Mouse (Mus musculus) embryonic facial prominence, embryonic 13.5 days (tissue): ENCODE data around the gene Usf3. TPM values are rescaled to one million over a fixed set of nuclear protein-coding genes. Genes with fewer than 3 reads are reported as not detected.

Experiments
- ATAC-seq: fragments of 200-750 bp; cut with Nextera tagmentation; 2 replicates; pipeline ENCODE4 v1.8.0; 2017; ENCODE audit warnings: low read depth; ENCODE audit not compliant: insufficient number of reproducible peaks, insufficient read depth, low FRiP score, low TSS enrichment
- H3K27ac ChIP-seq: fragments of 300-500 bp; sonication (generic); 2 replicates; pipeline ENCODE4 v1.5.1; 2015; ENCODE audit warnings: moderate library complexity, mild to moderate bottlenecking, inconsistent platforms
- H3K27me3 ChIP-seq: fragments of 300-500 bp; sonication (generic); 2 replicates; pipeline ENCODE4 v1.6.1; 2015; ENCODE audit warnings: mild to moderate bottlenecking, inconsistent platforms
- H3K36me3 ChIP-seq: fragments of 300-500 bp; sonication (generic); 2 replicates; pipeline ENCODE4 v1.6.1; 2015; ENCODE audit warnings: mild to moderate bottlenecking, inconsistent platforms
- H3K4me1 ChIP-seq: fragments of 300-500 bp; sonication (generic); 2 replicates; pipeline ENCODE4 v1.6.1; 2015; ENCODE audit warnings: inconsistent platforms
- H3K4me2 ChIP-seq: fragments of 300-500 bp; sonication (generic); 2 replicates; pipeline ENCODE4 v1.6.1; 2015; ENCODE audit warnings: moderate library complexity, mild to moderate bottlenecking, inconsistent platforms
- H3K4me3 ChIP-seq: fragments of 300-500 bp; sonication (generic); 2 replicates; pipeline ENCODE4 v1.5.1; 2015; ENCODE audit warnings: mild to moderate bottlenecking, inconsistent platforms
- H3K9ac ChIP-seq: fragments of 300-500 bp; sonication (generic); 2 replicates; pipeline ENCODE4 v1.6.1; 2015; ENCODE audit warnings: mild to moderate bottlenecking, inconsistent platforms
- H3K9me3 ChIP-seq: fragments of 300-500 bp; sonication (generic); 2 replicates; pipeline ENCODE4 v1.6.1; 2016; ENCODE audit warnings: inconsistent platforms
- WGBS: fragments of 180-500 bp; shearing (Covaris S2); methylation state at CpG from one replicate; pipeline ENCODE4 v1.1.7; 2015; ENCODE audit warnings: mixed read lengths; 5-methylcytosine and 5-hydroxymethylcytosine counted together
- polyA plus RNA-seq: library from polyadenylated mRNA; unstranded; fragments of >200 nt; fragmentation: Nextera tagmentation; extraction: Ambion mirVana; gene quantifications from 2 replicates; pipeline ENCODE4 v1.2.1, GENCODE M21; 2015

Usf3 gene
- polyA plus RNA-seq, 1 experiment from 2014 or later, result 2.6 TPM

GRCm38 (mm10) chr16:44210156-44211053 is 37.4 kb downstream of the Usf3 start:
- Histone ChIP-seq H3K4me2 (no peak overlapping the region), H3K9me3 (no peaks in the 10 kb centered on the region), H3K9ac (no peak overlapping the region), H3K27ac (no peak overlapping the region), H3K4me3 (no peak overlapping the region), H3K36me3 (peaks cover 80% of the 10 kb centered on the region), H3K27me3 (no peaks in the 10 kb centered on the region), H3K4me1 (no peaks in the 10 kb centered on the region)
- no peak for ATAC-seq
- 75% methylated on average over 10 of the region's 10 CpGs for WGBS

GRCm38 (mm10) chr16:44211054-44211414 is 38.0 kb downstream of the Usf3 start:
- H3K27ac ChIP-seq, result no peak overlapping the region
- no peak overlapping the region for H3K9ac ChIP-seq
- 92% methylated on average over 1 of the region's 1 CpGs for WGBS
- H3K4me1 ChIP-seq, result no peaks in the 10 kb centered on the region
- no peak overlapping the region for H3K4me3 ChIP-seq
- no peak for ATAC-seq
- no peaks in the 10 kb centered on the region for H3K27me3 ChIP-seq
- H3K36me3 ChIP-seq, result peaks cover 82% of the 10 kb centered on the region
- no peaks in the 10 kb centered on the region for H3K9me3 ChIP-seq
- no peak overlapping the region for H3K4me2 ChIP-seq

GRCm38 (mm10) chr16:44212703-44213102 is 39.7 kb downstream of the Usf3 start:
- no peaks in the 10 kb centered on the region for H3K4me1 ChIP-seq
- H3K36me3 ChIP-seq, result peaks cover 89% of the 10 kb centered on the region
- H3K9ac ChIP-seq, result no peak overlapping the region
- no peak overlapping the region for H3K27ac ChIP-seq
- no peak overlapping the region for H3K4me3 ChIP-seq
- 92% methylated on average over 7 of the region's 7 CpGs for WGBS
- no peaks in the 10 kb centered on the region for H3K27me3 ChIP-seq
- ATAC-seq, result no peak
- no peak overlapping the region for H3K4me2 ChIP-seq
- H3K9me3 ChIP-seq, result no peaks in the 10 kb centered on the region

- no peaks in the 10 kb centered on the region for H3K4me1 ChIP-seq
- ATAC-seq, result no peak
- peaks cover 97% of the 10 kb centered on the region for H3K36me3 ChIP-seq
- no peak overlapping the region for H3K4me3 ChIP-seq
- no peak overlapping the region for H3K4me2 ChIP-seq
- H3K27me3 ChIP-seq, result no peaks in the 10 kb centered on the region
- no peak overlapping the region for H3K27ac ChIP-seq
- WGBS, result 96% methylated on average over 9 of the region's 9 CpGs
- H3K9ac ChIP-seq, result no peak overlapping the region
- no peaks in the 10 kb centered on the region for H3K9me3 ChIP-seq
Observed at GRCm38 (mm10) chr16:44215513-44215912, 42.5 kb downstream of the Usf3 start.

DNA sequence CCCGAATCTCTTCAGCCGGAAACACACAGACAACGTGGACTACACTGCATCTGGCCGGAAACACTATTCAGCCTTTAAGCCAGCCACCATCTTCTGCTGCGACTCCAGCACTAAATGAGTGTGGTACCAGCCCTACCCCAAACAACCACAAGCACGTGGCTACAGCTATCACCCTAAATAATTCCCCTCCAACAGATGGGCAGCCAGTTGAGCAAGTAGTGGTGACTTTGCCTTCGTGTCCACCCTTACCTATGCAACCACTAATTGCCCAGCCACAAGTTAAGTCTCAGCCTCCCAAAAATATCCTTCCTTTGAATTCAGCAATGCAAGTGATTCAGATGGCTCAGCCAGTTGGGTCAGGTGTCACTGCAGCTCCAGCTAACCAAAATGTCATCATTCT is 43.4 kb downstream of the Usf3 start:
- 94% methylated on average over 7 of the region's 7 CpGs for WGBS
- no peaks in the 10 kb centered on the region for H3K4me1 ChIP-seq
- H3K36me3 ChIP-seq, result peaks cover 95% of the 10 kb centered on the region
- no peaks in the 10 kb centered on the region for H3K27me3 ChIP-seq
- H3K4me2 ChIP-seq, result no peak overlapping the region
- H3K4me3 ChIP-seq, result no peak overlapping the region
- H3K27ac ChIP-seq, result no peak overlapping the region
- H3K9ac ChIP-seq, result no peak overlapping the region
- no peaks in the 10 kb centered on the region for H3K9me3 ChIP-seq
- no peak for ATAC-seq

DNA sequence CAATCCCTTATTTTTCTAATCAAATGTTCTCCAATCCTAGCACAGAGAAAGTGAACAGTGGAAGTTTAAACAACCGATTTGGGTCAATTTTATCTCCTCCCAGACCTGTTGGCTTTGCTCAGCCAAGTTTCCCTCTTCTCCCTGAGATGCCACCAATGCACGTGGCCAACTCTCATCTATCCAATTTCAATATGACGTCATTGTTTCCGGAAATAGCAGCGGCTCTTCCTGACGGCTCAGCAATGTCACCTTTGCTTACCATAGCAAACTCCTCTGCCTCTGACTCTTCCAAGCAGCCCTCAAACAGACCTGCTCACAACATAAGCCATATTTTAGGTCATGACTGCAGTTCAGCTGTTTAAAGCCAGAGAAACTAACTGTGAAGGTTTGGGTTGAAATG is 48.4 kb downstream of the Usf3 start:
- H3K27ac ChIP-seq, result no peak overlapping the region
- H3K4me1 ChIP-seq, result no peaks in the 10 kb centered on the region
- WGBS, result 83% methylated on average over 6 of the region's 6 CpGs
- no peak overlapping the region for H3K4me2 ChIP-seq
- H3K9ac ChIP-seq, result no peak overlapping the region
- no peak overlapping the region for H3K4me3 ChIP-seq
- peaks cover 56% of the 10 kb centered on the region for H3K36me3 ChIP-seq
- ATAC-seq, result no peak
- H3K27me3 ChIP-seq, result no peaks in the 10 kb centered on the region
- no peaks in the 10 kb centered on the region for H3K9me3 ChIP-seq

DNA sequence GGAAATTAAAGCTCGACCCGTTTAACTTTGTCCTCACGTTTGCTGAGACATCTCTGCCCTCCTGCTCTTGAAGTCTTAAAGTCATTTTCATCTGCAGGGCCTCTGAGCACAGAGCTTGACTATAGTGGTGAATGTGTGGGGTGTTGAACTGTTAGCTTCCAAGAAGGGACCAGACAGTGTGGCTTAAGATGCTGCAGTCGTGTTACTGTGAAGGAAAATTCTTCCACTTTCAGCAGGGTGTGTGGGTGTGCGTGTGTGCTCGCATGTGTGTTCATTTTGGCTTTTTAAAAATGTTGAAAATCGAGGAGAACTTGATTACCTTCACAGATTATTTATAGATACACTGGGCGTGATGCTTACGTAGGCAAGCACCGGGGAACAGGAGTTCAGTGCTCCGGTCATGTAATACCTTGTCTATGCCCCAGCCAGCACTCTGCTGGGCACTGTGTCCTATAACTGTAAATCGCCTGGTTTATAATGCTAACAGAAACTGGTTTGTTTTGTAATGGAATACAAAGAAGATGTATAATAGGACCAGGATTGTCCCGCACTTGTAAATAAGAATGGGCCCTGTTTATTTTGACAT is 53.8 kb downstream of the Usf3 start:
- Histone ChIP-seq H3K27ac (no peak overlapping the region), H3K4me1 (no peaks in the 10 kb centered on the region), H3K36me3 (peaks cover 6% of the 10 kb centered on the region), H3K4me3 (no peak overlapping the region), H3K9me3 (no peaks in the 10 kb centered on the region), H3K4me2 (no peak overlapping the region), H3K27me3 (no peaks in the 10 kb centered on the region), H3K9ac (no peak overlapping the region)
- ATAC-seq, result no peak
- WGBS, result 87% methylated on average over 13 of the region's 13 CpGs

DNA sequence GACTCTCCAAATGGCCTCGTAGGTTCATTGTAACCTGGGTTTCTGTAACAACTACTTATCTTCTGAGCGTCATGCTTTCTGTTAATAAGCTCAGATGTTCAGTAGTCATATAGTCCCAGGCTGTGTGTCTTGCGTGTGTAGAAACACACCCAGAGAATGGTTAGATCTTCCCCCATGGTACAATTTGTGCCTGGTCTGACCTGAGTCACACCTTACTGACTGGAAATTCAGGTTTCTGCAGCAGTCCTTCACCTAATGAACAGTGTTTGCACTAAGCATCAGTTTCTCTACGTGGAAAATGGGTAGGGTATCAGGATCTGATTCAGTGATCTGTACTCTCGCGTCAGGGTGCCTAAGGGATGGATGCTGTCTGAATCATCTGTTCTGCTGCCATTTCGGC is 60.0 kb downstream of the Usf3 start:
- Histone ChIP-seq H3K4me3 (no peak overlapping the region), H3K9me3 (no peaks in the 10 kb centered on the region), H3K4me2 (no peak overlapping the region), H3K4me1 (no peaks in the 10 kb centered on the region), H3K27me3 (no peaks in the 10 kb centered on the region), H3K27ac (no peak overlapping the region), H3K9ac (no peak overlapping the region), H3K36me3 (no peaks in the 10 kb centered on the region)
- 87% methylated on average over 7 of the region's 7 CpGs for WGBS
- no peak for ATAC-seq

- 67% methylated on average over 3 of the region's 3 CpGs for WGBS
Observed at GRCm38 (mm10) chr16:44237836-44238235, 64.8 kb downstream of the Usf3 start.

GRCm38 (mm10) chr16:44238835-44239263 is 65.8 kb downstream of the Usf3 start:
- ATAC-seq, result 0 out of 2 replicates have a peak, but pooled peaks have one; percentile 7
- Histone ChIP-seq H3K27me3 (no peaks in the 10 kb centered on the region), H3K9me3 (no peaks in the 10 kb centered on the region), H3K36me3 (no peaks in the 10 kb centered on the region), H3K4me3 (no peak overlapping the region), H3K9ac (no peak overlapping the region), H3K4me2 (no peak overlapping the region), H3K4me1 (peaks cover 3% of the 10 kb centered on the region; the same call in 1 of the 2 replicates), H3K27ac (no peak overlapping the region)
- WGBS, result 45% methylated on average over 10 of the region's 10 CpGs

More at GRCm38 (mm10) chr16:44237836-44238235, 64.8 kb downstream of the Usf3 start:
- Histone ChIP-seq H3K4me1 (peaks cover 3% of the 10 kb centered on the region; the same call in 1 of the 2 replicates), H3K27me3 (no peaks in the 10 kb centered on the region), H3K9ac (no peak overlapping the region), H3K4me3 (no peak overlapping the region), H3K9me3 (no peaks in the 10 kb centered on the region), H3K36me3 (no peaks in the 10 kb centered on the region), H3K27ac (no peak overlapping the region), H3K4me2 (no peak overlapping the region)
- no peak for ATAC-seq

GRCm38 (mm10) chr16:44240406-44240805 is 67.4 kb downstream of the Usf3 start:
- H3K9ac ChIP-seq, result no peak overlapping the region
- no peaks in the 10 kb centered on the region for H3K36me3 ChIP-seq
- H3K9me3 ChIP-seq, result no peaks in the 10 kb centered on the region
- no peak overlapping the region for H3K4me3 ChIP-seq
- WGBS, result 65% methylated on average over 8 of the region's 8 CpGs
- H3K27me3 ChIP-seq, result no peaks in the 10 kb centered on the region
- no peak overlapping the region for H3K27ac ChIP-seq
- ATAC-seq, result no peak
- peaks cover 3% of the 10 kb centered on the region; the same call in 1 of the 2 replicates for H3K4me1 ChIP-seq
- H3K4me2 ChIP-seq, result no peak overlapping the region

DNA sequence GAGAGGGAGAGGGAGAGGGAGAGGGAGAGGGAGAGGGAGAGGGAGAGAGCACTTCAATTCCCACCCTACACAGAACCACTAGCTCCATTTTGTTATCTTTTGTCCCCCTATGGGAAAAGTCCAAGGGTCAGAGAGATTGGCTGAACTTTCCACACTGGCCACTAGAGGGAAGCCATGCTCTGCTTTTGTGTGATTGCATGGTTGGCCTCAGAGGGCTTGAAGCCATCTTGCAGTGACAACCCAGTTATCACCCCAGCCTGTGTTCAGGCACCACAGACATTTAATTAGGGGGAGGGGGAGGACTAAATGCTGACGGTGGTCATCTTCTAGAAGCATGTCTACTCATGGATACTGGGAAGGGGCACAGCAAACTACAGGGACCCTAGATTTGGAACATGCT is 69.6 kb downstream of the Usf3 start:
- ATAC-seq, result no peak
- Histone ChIP-seq H3K9me3 (no peaks in the 10 kb centered on the region), H3K4me1 (peaks cover 3% of the 10 kb centered on the region; the same call in 1 of the 2 replicates), H3K36me3 (no peaks in the 10 kb centered on the region), H3K4me2 (no peak overlapping the region), H3K4me3 (no peak overlapping the region), H3K27ac (no peak overlapping the region), H3K9ac (no peak overlapping the region), H3K27me3 (no peaks in the 10 kb centered on the region)
- 0% methylated on average over 1 of the region's 1 CpGs for WGBS
